Mouse (Mus musculus): ENCODE data around the gene Usp31. TPM values are rescaled to one million over a fixed set of nuclear protein-coding genes. Genes with fewer than 3 reads are reported as not detected.
A peak's percentile ranks its signal among the peaks of the same experiment; 100 is the strongest.

Gene Usp31
- polyA plus RNA-seq, 1 experiment from 2014 or later: 4.5 TPM

DNA sequence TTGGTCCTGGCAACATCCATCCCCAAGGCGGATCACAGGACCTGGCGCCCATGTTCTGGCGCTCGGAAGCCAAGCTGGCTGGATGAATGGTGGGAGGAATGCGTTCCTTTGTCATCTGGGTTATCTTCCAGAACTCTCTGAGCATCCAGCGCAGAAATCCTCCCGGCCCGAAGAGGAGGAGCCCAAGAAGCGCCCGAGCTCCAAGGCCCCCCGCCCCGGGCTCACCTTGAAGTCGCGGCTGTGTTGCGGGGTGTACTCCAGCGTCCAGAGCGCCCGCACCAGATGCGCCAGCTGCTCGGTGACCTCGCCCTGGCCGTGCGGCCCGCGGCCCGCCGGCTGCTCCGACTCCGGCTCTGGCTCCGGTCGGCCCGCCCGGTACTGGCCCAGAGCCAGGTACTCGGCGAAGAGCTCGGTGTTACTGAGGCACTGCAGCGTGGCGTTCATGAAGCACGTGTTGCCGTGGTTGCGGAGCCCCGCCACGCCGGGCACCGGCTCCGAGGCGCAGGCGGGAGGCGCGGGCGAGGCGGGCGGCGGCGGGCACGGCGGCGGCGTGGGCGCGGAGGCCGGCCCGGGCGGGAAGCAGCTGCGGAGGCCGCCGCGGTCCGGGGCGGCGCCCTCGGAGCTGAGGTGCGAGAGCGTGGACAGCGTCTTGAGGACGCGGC lies 511 bp downstream of the Usp31 start:
- H3K36me3 ChIP-seq (ENCODE audit: control insufficient read depth, insufficient read depth, low read length): no peaks in the 10 kb centered on the region
- H3K27ac ChIP-seq (ENCODE audit: low read depth, low read length): peak overlapping the region; percentile 87
- peak overlapping the region; percentile 89 for H3K9ac ChIP-seq (ENCODE audit: low read length)
- H3K4me1 ChIP-seq (ENCODE audit: control insufficient read depth, insufficient read depth, low read length): peaks cover 11% of the 10 kb centered on the region
- H3K4me2 ChIP-seq (ENCODE audit: low read depth): peak overlapping the region; percentile 99
- DNase-seq (ENCODE audit: low spot score) (peak; percentile 37), ATAC-seq (ENCODE audit: insufficient read depth, low FRiP score, low TSS enrichment) (peak; percentile 22)
- no peaks in the 10 kb centered on the region for H3K27me3 ChIP-seq (ENCODE audit: control insufficient read depth, insufficient read depth, low read length)
- H3K9me3 ChIP-seq (ENCODE audit: control insufficient read depth, low read length): no peaks in the 10 kb centered on the region
- under 1% methylated on average over 49 of the region's 77 CpGs for WGBS
- peak overlapping the region; percentile 86 for H3K4me3 ChIP-seq (ENCODE audit: low read depth, low read length)

DNA sequence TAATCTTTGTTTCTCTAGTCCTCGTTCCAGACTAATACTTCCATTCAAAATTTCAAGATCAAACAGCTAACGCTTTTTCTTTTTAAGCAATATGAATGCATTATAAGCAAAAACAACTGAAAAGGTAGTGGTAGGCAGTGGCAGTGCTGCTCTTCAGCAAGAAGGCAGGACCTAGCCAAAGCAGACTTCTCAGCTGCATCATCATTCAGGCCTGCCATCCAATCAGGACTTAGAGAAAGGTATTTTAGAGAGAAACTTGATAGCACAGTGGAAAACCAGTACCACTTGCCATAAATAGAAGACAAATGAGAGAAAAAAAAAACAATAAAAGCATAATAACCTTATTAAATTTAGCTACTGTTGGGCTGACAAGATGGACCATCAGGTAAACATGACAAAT lies 2.0 kb downstream of the Usp31 start:
- Histone ChIP-seq H3K9ac (ENCODE audit: low read length) (no peak overlapping the region), H3K4me3 (ENCODE audit: low read depth, low read length) (no peak overlapping the region)

DNA sequence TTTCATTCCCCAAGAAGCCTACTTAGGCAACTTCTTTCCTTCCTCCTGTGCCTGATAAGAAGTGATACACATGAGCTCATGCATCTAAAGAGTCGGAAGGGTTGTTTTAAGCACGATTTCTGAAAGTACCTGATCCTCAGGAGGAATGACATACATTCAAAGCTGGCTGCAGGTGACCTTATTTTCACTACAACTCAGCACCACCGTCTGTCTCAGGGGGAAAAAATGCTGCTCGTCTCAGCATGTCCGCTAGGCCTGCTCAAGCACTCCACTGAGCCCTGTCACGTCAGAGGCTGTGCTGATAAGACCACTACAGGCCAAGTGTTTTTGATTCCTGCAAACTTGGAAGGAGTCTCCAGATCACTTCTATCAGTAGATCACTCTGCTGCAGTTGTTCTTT lies 5.1 kb downstream of the Usp31 start:
- Histone ChIP-seq H3K27ac (ENCODE audit: low read depth, low read length) (no peak overlapping the region), H3K27me3 (ENCODE audit: control insufficient read depth, insufficient read depth, low read length) (no peaks in the 10 kb centered on the region), H3K4me1 (ENCODE audit: control insufficient read depth, insufficient read depth, low read length) (peaks cover 11% of the 10 kb centered on the region), H3K4me3 (ENCODE audit: low read depth, low read length) (no peak overlapping the region), H3K9ac (ENCODE audit: low read length) (no peak overlapping the region), H3K9me3 (ENCODE audit: control insufficient read depth, low read length) (no peaks in the 10 kb centered on the region), H3K4me2 (ENCODE audit: low read depth) (no peak overlapping the region), H3K36me3 (ENCODE audit: control insufficient read depth, insufficient read depth, low read length) (no peaks in the 10 kb centered on the region)
- ATAC-seq (ENCODE audit: insufficient read depth, low FRiP score, low TSS enrichment) (no peak), DNase-seq (ENCODE audit: low spot score) (no peak)
- 74% methylated on average over 6 of the region's 6 CpGs for WGBS

More for the DNA sequence above, 2.0 kb downstream of the Usp31 start:
- DNase-seq (ENCODE audit: low spot score): no peak
- Histone ChIP-seq H3K4me1 (ENCODE audit: control insufficient read depth, insufficient read depth, low read length) (peaks cover 11% of the 10 kb centered on the region), H3K4me2 (ENCODE audit: low read depth) (peak overlapping the region; percentile 99), H3K27me3 (ENCODE audit: control insufficient read depth, insufficient read depth, low read length) (no peaks in the 10 kb centered on the region), H3K9me3 (ENCODE audit: control insufficient read depth, low read length) (no peaks in the 10 kb centered on the region), H3K27ac (ENCODE audit: low read depth, low read length) (no peak overlapping the region), H3K36me3 (ENCODE audit: control insufficient read depth, insufficient read depth, low read length) (no peaks in the 10 kb centered on the region)
- ATAC-seq (ENCODE audit: insufficient read depth, low FRiP score, low TSS enrichment): no peak
- 92% methylated on average over 2 of the region's 2 CpGs for WGBS

DNA sequence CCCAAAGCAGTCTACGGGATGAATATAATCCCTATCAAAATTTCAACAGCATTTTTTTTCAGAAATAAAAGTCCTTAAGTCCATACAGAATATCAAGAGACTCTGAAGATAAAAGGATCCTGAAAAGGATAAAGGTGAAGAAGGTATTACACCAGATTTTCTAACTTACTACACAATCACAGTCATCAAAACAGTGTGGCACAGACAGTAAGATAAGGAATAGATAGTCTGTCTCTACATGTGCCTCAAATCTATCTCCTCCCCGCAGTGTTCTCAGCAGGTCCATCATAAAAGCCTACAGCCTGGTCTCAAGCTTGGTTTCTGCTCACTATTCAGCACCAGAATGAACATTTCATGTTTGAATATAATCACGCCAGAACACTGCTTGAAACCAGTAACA lies 6.6 kb downstream of the Usp31 start:
- WGBS: 92% methylated on average over 3 of the region's 3 CpGs
- DNase-seq (ENCODE audit: low spot score) (no peak), ATAC-seq (ENCODE audit: insufficient read depth, low FRiP score, low TSS enrichment) (no peak)
- Histone ChIP-seq H3K4me2 (ENCODE audit: low read depth) (no peak overlapping the region), H3K4me3 (ENCODE audit: low read depth, low read length) (no peak overlapping the region), H3K27me3 (ENCODE audit: control insufficient read depth, insufficient read depth, low read length) (no peaks in the 10 kb centered on the region), H3K36me3 (ENCODE audit: control insufficient read depth, insufficient read depth, low read length) (no peaks in the 10 kb centered on the region), H3K4me1 (ENCODE audit: control insufficient read depth, insufficient read depth, low read length) (peaks cover 3% of the 10 kb centered on the region), H3K9me3 (ENCODE audit: control insufficient read depth, low read length) (no peaks in the 10 kb centered on the region), H3K9ac (ENCODE audit: low read length) (no peak overlapping the region), H3K27ac (ENCODE audit: low read depth, low read length) (no peak overlapping the region)

DNA sequence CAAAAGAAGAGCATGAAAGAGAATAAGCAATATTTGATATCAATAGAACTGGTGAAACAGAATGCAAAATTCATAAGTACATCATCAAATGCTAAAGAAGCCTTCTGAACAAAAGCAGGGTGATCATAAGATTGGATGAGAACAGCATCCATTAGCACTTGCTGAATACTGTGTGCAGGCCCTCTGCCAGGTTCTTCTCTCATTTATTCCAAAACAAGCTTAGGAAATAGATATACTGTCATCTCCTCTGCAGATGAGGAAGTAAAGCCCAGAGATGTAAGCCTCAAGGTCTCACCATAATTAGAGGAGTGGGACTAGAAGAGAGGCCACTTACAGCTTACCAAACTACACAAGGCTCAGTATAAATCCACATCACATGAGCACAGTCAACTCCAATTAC lies 7.8 kb downstream of the Usp31 start:
- Histone ChIP-seq H3K4me2 (ENCODE audit: low read depth) (no peak overlapping the region), H3K4me1 (ENCODE audit: control insufficient read depth, insufficient read depth, low read length) (no peaks in the 10 kb centered on the region), H3K36me3 (ENCODE audit: control insufficient read depth, insufficient read depth, low read length) (no peaks in the 10 kb centered on the region), H3K9ac (ENCODE audit: low read length) (no peak overlapping the region), H3K27me3 (ENCODE audit: control insufficient read depth, insufficient read depth, low read length) (no peaks in the 10 kb centered on the region), H3K4me3 (ENCODE audit: low read depth, low read length) (no peak overlapping the region), H3K27ac (ENCODE audit: low read depth, low read length) (no peak overlapping the region), H3K9me3 (ENCODE audit: control insufficient read depth, low read length) (no peaks in the 10 kb centered on the region)
- no peak for DNase-seq (ENCODE audit: low spot score)
- no peak for ATAC-seq (ENCODE audit: insufficient read depth, low FRiP score, low TSS enrichment)

DNA sequence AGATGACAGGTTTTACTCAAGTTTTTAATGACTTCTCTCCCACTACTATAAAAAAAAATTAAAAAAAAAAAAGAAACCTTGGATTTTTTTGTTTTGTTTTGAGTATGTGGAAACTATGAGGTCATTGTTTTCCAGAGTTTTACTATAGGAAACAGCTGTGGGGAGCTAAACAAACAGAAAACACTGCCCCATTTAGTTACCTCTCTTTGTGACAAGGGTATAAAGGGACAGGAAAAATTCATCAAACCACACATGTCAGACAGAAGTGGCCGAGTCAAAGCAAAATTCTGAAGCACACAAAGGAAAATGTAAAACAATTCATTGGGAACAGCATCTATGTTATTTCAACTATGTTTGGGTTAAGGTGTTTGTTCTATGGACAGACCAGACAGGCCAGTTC lies 9.5 kb downstream of the Usp31 start:
- DNase-seq (ENCODE audit: low spot score) (no peak), ATAC-seq (ENCODE audit: insufficient read depth, low FRiP score, low TSS enrichment) (no peak)
- H3K4me2 ChIP-seq (ENCODE audit: low read depth): no peak overlapping the region
- no peak overlapping the region for H3K27ac ChIP-seq (ENCODE audit: low read depth, low read length)
- no peak overlapping the region for H3K9ac ChIP-seq (ENCODE audit: low read length)
- no peak overlapping the region for H3K4me3 ChIP-seq (ENCODE audit: low read depth, low read length)
- 66% methylated on average over 1 of the region's 1 CpGs for WGBS
- no peaks in the 10 kb centered on the region for H3K4me1 ChIP-seq (ENCODE audit: control insufficient read depth, insufficient read depth, low read length)
- H3K27me3 ChIP-seq (ENCODE audit: control insufficient read depth, insufficient read depth, low read length): no peaks in the 10 kb centered on the region
- no peaks in the 10 kb centered on the region for H3K9me3 ChIP-seq (ENCODE audit: control insufficient read depth, low read length)
- H3K36me3 ChIP-seq (ENCODE audit: control insufficient read depth, insufficient read depth, low read length): no peaks in the 10 kb centered on the region

DNA sequence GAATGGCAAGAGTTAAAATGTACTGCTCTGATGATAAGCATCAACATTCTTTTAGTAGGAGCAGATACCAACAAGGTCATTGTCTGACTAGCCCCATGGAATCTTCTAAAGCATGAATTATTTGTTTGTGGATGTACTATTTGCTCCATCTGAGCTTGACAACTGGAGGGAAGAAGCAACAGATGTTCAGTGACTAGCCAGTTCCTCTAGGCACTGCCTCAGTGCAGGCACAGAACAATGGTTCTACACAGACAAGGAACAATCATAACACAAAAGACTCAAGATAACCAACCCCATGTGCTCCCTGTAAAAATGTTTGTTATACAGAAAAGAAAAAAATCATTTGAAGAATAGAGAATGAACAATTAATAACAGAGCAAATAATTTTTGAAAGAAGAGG lies 9.9 kb downstream of the Usp31 start:
- Histone ChIP-seq H3K36me3 (ENCODE audit: control insufficient read depth, insufficient read depth, low read length) (no peaks in the 10 kb centered on the region), H3K4me2 (ENCODE audit: low read depth) (no peak overlapping the region), H3K4me3 (ENCODE audit: low read depth, low read length) (no peak overlapping the region), H3K9ac (ENCODE audit: low read length) (no peak overlapping the region), H3K4me1 (ENCODE audit: control insufficient read depth, insufficient read depth, low read length) (no peaks in the 10 kb centered on the region), H3K27ac (ENCODE audit: low read depth, low read length) (no peak overlapping the region), H3K9me3 (ENCODE audit: control insufficient read depth, low read length) (no peaks in the 10 kb centered on the region), H3K27me3 (ENCODE audit: control insufficient read depth, insufficient read depth, low read length) (no peaks in the 10 kb centered on the region)
- DNase-seq (ENCODE audit: low spot score) (no peak), ATAC-seq (ENCODE audit: insufficient read depth, low FRiP score, low TSS enrichment) (no peak)

DNA sequence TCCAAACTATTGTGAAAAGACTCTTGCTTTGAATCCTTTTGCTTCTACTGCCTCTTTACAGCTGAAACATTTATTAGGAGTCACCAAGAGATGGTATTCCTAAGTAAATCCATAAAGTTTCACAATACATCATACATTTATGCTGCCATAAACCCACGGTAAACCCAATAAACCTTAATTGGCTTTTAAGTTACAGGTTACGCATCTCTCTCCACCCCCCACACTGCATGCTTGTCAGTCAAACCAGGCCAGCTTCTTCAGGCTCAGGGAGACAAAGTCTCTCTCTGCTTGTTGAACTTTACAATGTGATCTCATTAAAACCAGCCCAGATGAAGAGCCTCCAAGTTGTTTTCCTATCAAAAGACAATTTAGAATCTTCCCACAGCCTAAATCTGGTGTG lies 15.2 kb downstream of the Usp31 start:
- 64% methylated on average over 2 of the region's 2 CpGs for WGBS
- no peak for DNase-seq (ENCODE audit: low spot score)
- Histone ChIP-seq H3K9ac (ENCODE audit: low read length) (no peak overlapping the region), H3K4me3 (ENCODE audit: low read depth, low read length) (no peak overlapping the region), H3K27ac (ENCODE audit: low read depth, low read length) (no peak overlapping the region), H3K4me1 (ENCODE audit: control insufficient read depth, insufficient read depth, low read length) (no peaks in the 10 kb centered on the region), H3K27me3 (ENCODE audit: control insufficient read depth, insufficient read depth, low read length) (no peaks in the 10 kb centered on the region), H3K36me3 (ENCODE audit: control insufficient read depth, insufficient read depth, low read length) (no peaks in the 10 kb centered on the region), H3K9me3 (ENCODE audit: control insufficient read depth, low read length) (no peaks in the 10 kb centered on the region), H3K4me2 (ENCODE audit: low read depth) (no peak overlapping the region)
- ATAC-seq (ENCODE audit: insufficient read depth, low FRiP score, low TSS enrichment): no peak

DNA sequence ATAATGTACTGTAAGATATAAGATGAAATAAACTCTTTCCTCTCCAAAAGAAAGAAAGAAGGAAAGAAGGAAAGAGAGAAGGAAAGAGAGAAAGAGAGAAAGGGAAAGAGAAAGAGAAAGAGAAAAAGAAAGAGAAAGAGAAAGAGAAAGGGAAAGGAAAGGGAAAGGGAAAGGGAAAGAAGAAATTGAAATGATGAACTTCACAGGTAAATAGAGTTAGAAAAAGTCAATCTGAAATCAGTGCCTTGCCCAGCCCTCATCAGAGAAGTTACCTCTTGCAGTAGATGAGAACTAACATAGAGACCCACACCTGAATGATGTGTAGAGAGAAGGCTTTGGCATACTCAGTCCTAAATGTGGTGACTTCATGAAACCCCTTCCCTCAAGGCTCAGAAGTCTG lies 17.7 kb downstream of the Usp31 start:
- H3K4me2 ChIP-seq (ENCODE audit: low read depth): no peak overlapping the region
- H3K36me3 ChIP-seq (ENCODE audit: control insufficient read depth, insufficient read depth, low read length): no peaks in the 10 kb centered on the region
- H3K27me3 ChIP-seq (ENCODE audit: control insufficient read depth, insufficient read depth, low read length): no peaks in the 10 kb centered on the region
- H3K4me3 ChIP-seq (ENCODE audit: low read depth, low read length): no peak overlapping the region
- no peaks in the 10 kb centered on the region for H3K4me1 ChIP-seq (ENCODE audit: control insufficient read depth, insufficient read depth, low read length)
- ATAC-seq (ENCODE audit: insufficient read depth, low FRiP score, low TSS enrichment) (no peak), DNase-seq (ENCODE audit: low spot score) (no peak)
- H3K9me3 ChIP-seq (ENCODE audit: control insufficient read depth, low read length): no peaks in the 10 kb centered on the region
- H3K27ac ChIP-seq (ENCODE audit: low read depth, low read length): no peak overlapping the region
- no peak overlapping the region for H3K9ac ChIP-seq (ENCODE audit: low read length)

Measured in neural tube, embryonic 11.5 days (tissue).